Mouse (Mus musculus): ENCODE results near the gene Tinagl1.

Gene Tinagl1

DNA sequence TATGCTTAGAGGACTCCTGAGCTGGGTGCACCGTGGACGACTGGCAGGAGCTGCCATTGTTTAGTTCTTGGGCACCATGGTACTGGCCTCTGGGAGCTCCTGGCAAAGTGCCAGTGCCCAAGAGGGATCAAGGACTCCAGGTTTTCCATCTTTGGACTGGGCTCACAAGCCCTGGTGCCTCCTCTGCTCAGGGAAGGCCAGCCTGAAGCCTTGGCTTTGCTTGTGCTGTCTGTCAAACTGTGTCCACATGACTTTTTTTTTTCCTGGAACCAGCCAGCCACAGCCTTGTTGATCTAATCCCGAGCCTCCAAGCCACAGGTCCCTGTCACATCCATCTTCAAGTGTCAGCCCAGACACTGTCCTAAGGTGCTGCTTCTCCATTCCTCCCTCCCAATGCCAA lies 33.1 kb downstream of the Tinagl1 start:
- DNase-seq (ENCODE audit: low spot score in 2 of 2): no peak

GRCm38 (mm10) chr4:130140992-130141402 lies 33.9 kb downstream of the Tinagl1 start:
- no peak for DNase-seq (ENCODE audit: low spot score in 2 of 2)

GRCm38 (mm10) chr4:130139214-130139492 lies 35.8 kb downstream of the Tinagl1 start, which contains the start of gene Hcrtr1:
Gene Hcrtr1 (minus strand): TSS chr4:130139359.
- no peak for DNase-seq (ENCODE audit: low spot score in 2 of 2)

- peak; percentile 34 to 81 for DNase-seq (ENCODE audit: low spot score in 2 of 2)
Measured at GRCm38 (mm10) chr4:130138441-130139213, 36.3 kb downstream of the Tinagl1 start.

DNA sequence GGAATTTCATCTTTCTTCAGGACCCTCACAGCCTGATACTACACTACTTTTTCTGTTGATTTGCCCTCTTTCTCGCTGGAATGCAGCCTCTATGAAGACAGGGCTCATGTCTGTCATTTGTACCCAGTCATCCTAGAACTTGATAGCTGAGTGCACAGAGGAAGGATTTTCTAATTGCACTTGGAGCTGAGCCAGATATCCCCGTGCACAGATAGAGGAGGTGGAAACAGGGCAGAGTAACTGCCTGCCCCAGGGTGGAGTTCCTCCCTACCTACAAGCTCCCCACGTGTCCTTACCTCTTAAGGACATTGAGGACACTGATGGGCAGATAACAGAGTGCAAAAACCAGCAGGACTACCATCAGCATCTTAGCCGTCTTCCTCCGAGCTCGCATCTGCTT lies 41.5 kb downstream of the Tinagl1 start:
- no peak for DNase-seq (ENCODE audit: low spot score in 2 of 2)

GRCm38 (mm10) chr4:130131448-130132105 lies 43.3 kb downstream of the Tinagl1 start:
- DNase-seq (ENCODE audit: low spot score in 2 of 2): no peak

- DNase-seq (ENCODE audit: low spot score in 2 of 2): no peak
Measured at GRCm38 (mm10) chr4:130130641-130131350, 44.1 kb downstream of the Tinagl1 start.

- no peak for DNase-seq (ENCODE audit: low spot score in 2 of 2)
Measured at GRCm38 (mm10) chr4:130130082-130130481, 44.8 kb downstream of the Tinagl1 start.

DNA sequence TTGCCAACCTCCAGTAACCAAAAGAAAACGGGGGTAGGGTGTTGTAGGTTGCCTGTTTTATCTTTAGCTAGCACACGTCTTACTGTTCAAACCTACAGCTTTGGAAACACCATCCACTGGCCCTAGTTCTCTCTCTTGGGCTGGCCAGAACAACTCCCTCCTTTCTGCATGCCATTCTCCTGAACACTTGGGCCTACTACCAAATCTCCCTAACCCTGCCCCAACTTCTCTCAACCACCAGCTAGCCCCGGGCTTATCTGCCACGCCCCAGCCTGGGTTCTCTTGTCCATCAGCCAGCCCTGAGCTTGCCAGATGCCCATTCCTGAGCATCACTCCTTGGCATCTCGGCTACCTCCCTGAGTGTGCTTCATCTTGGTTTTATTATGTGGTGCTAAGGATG lies 46.0 kb downstream of the Tinagl1 start:
- DNase-seq (ENCODE audit: low spot score in 2 of 2): no peak

DNA sequence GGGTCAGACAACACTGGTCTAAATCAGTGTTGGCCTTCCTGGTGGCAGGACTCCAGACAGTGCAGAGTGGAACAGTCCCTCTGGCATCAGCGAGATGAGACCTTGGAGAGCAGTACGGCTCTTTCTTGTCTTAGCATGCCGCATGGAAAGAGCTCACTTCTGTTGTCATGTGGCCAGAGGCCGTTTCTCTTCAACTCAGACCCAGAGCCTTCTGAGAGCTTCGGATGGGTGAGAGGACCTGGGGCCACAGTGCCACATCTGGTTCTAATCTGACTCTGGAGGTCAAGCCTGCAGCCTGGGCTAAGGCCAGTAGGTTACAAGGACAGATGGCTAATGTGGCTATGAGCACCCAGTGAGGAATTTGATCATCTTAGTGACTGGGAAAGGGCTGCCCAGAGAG lies 49.0 kb downstream of the Tinagl1 start:
- no peak for DNase-seq (ENCODE audit: low spot score in 2 of 2)

- DNase-seq (ENCODE audit: low spot score in 2 of 2): no peak
Measured at GRCm38 (mm10) chr4:130125164-130125563, 49.8 kb downstream of the Tinagl1 start.

- no peak for DNase-seq (ENCODE audit: low spot score in 2 of 2)
Measured at GRCm38 (mm10) chr4:130124110-130124509, 50.8 kb downstream of the Tinagl1 start.

GRCm38 (mm10) chr4:130123020-130123419 lies 51.9 kb downstream of the Tinagl1 start:
- no peak for DNase-seq (ENCODE audit: low spot score in 2 of 2)

DNA sequence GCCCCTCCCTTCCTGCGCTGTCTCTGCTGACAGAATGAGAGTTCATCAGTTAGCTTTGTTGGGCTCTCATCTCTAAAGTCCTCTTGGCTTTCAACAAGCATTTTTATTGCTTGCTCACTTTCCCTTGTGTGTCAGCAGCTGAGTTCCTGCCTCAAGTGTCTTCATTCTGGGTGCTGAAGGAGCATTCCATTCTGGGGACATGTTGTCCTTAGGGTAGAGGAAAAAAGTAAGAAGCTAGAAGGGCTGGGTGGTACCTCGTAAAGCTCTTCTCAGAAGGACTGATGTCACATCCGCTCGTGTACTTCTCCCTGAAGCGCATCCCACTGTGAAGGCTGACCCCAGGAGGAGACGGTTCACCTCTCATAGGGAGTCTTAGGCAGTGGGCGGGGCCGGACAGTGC lies 53.4 kb downstream of the Tinagl1 start:
- no peak for DNase-seq (ENCODE audit: low spot score in 2 of 2)

DNA sequence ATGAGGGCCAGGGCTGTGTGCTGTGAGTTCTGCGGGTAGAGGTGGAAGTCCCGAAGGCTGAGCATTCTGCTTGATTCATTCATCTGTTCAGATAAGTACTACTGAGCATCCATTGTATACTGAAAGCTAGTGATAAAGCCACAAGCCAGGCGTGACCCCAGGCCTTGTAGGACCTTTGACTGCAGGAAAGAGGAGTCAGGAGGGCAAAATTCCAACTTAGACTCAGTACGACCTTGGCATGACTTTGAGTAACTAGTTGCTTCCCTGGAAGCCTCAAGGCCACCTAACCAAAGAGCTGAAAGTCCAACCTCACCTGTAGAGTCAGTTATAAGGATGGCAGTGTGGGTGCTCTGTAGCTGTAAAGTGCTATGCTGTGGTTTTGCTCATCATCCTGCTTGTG lies 54.2 kb downstream of the Tinagl1 start:
- DNase-seq (ENCODE audit: low spot score in 2 of 2): no peak

Measured in urinary bladder, adult 18-20 months (tissue).